Mouse (Mus musculus) neural tube, embryonic 11.5 days (tissue): ENCODE data around the gene Hnrnph3. TPM values are rescaled to one million over a fixed set of nuclear protein-coding genes. Genes with fewer than 3 reads are reported as not detected.

Experiments used
- ATAC-seq: fragments of 200-750 bp; cut with Nextera tagmentation; 2 replicates; pipeline ENCODE4 v1.8.0; 2017; ENCODE audit warnings: moderate number of reproducible peaks, mild to moderate bottlenecking, moderate TSS enrichment, moderate library complexity; ENCODE audit not compliant: insufficient read depth, low FRiP score, low TSS enrichment
- DNase-seq: peaks from one replicate; pipeline ENCODE4 v3.0.0-alpha.2; 2015; ENCODE audit warnings: low spot score
- H3K27ac ChIP-seq: fragments of 300-500 bp; sonication (generic); 2 replicates; pipeline ENCODE4 v1.5.1; 2014; ENCODE audit warnings: low read depth, mild to moderate bottlenecking, low read length
- H3K27me3 ChIP-seq: fragments of 300-500 bp; sonication (generic); 2 replicates; pipeline ENCODE4 v1.6.1; 2014; ENCODE audit warnings: mild to moderate bottlenecking, low read length, mixed read lengths; ENCODE audit not compliant: control insufficient read depth, insufficient read depth
- H3K36me3 ChIP-seq: fragments of 300-500 bp; sonication (generic); 2 replicates; pipeline ENCODE4 v1.6.1; 2014; ENCODE audit warnings: mild to moderate bottlenecking, low read length, moderate library complexity, mixed read lengths; ENCODE audit not compliant: control insufficient read depth, insufficient read depth
- H3K4me1 ChIP-seq: fragments of 300-500 bp; sonication (generic); 2 replicates; pipeline ENCODE4 v1.6.1; 2014; ENCODE audit warnings: low read length, mixed read lengths; ENCODE audit not compliant: control insufficient read depth, insufficient read depth
- H3K4me2 ChIP-seq: fragments of 300-500 bp; sonication (generic); 2 replicates; pipeline ENCODE4 v1.6.1; 2014; ENCODE audit warnings: low read depth, mild to moderate bottlenecking, moderate library complexity
- H3K4me3 ChIP-seq: fragments of 300-500 bp; sonication (generic); 2 replicates; pipeline ENCODE4 v1.5.1; 2014; ENCODE audit warnings: low read depth, low read length
- H3K9ac ChIP-seq: fragments of 300-500 bp; sonication (generic); 2 replicates; pipeline ENCODE4 v1.6.1; 2014; ENCODE audit warnings: mild to moderate bottlenecking, low read length
- H3K9me3 ChIP-seq: fragments of 300-500 bp; sonication (generic); 2 replicates; pipeline ENCODE4 v1.6.1; 2016; ENCODE audit warnings: low read length; ENCODE audit not compliant: control insufficient read depth
- WGBS: fragments of 180-500 bp; shearing (Covaris S2); extraction: QIAGEN DNeasy Blood & Tissue Kit; methylation state at CpG from one replicate; pipeline ENCODE4 v1.1.7; 2014; 5-methylcytosine and 5-hydroxymethylcytosine counted together
- polyA plus RNA-seq: library from polyadenylated mRNA; unstranded; fragments of >200 nt; fragmentation: Nextera tagmentation; extraction: Ambion mirVana; gene quantifications from 2 replicates; pipeline ENCODE4 v1.2.1, GENCODE M21; 2014

Gene Hnrnph3
- polyA plus RNA-seq, 1 experiment from 2014 or later = 159 TPM

GRCm38 (mm10) chr10:62984495-62984894 is 39.5 kb downstream of the Hnrnph3 start:
- ATAC-seq (no peak), DNase-seq (no peak)
- peaks cover 4% of the 10 kb centered on the region for H3K4me1 ChIP-seq
- no peaks in the 10 kb centered on the region for H3K36me3 ChIP-seq
- H3K27ac ChIP-seq = no peak overlapping the region
- no peaks in the 10 kb centered on the region for H3K27me3 ChIP-seq
- no peak overlapping the region for H3K4me3 ChIP-seq
- H3K9ac ChIP-seq = no peak overlapping the region
- WGBS = 95% methylated on average over 6 of the region's 6 CpGs
- no peak overlapping the region for H3K4me2 ChIP-seq
- no peaks in the 10 kb centered on the region for H3K9me3 ChIP-seq

- H3K4me2 ChIP-seq = no peak overlapping the region
- no peak overlapping the region for H3K4me3 ChIP-seq
- 93% methylated on average over 11 of the region's 11 CpGs for WGBS
- ATAC-seq (no peak), DNase-seq (no peak)
- H3K9me3 ChIP-seq = no peaks in the 10 kb centered on the region
- no peaks in the 10 kb centered on the region for H3K27me3 ChIP-seq
- H3K27ac ChIP-seq = no peak overlapping the region
- peaks cover 4% of the 10 kb centered on the region for H3K4me1 ChIP-seq
- H3K36me3 ChIP-seq = no peaks in the 10 kb centered on the region
- no peak overlapping the region for H3K9ac ChIP-seq
Measured at GRCm38 (mm10) chr10:62984072-62984471, 39.9 kb downstream of the Hnrnph3 start.

- Histone ChIP-seq H3K36me3 (no peaks in the 10 kb centered on the region), H3K9ac (peak within 1 kb of the TSS; percentile 89), H3K27me3 (no peaks in the 10 kb centered on the region), H3K4me2 (peak within 1 kb of the TSS; percentile 68), H3K4me3 (peak within 1 kb of the TSS; percentile 88), H3K4me1 (peaks cover 4% of the 10 kb centered on the region), H3K27ac (peak within 1 kb of the TSS; percentile 79), H3K9me3 (no peaks in the 10 kb centered on the region)
- ATAC-seq = peak; percentile 92
- peak; percentile 89 for DNase-seq
- 1% methylated on average over 53 of the region's 77 CpGs for WGBS
Measured at GRCm38 (mm10) chr10:62980039-62980954, 43.7 kb downstream of the Hnrnph3 start, which contains the start of gene Rufy2. Rufy2 (plus strand) TSS chr10:62980223.

- Histone ChIP-seq H3K9ac (peak overlapping the region; percentile 89), H3K9me3 (no peaks in the 10 kb centered on the region), H3K4me2 (peak overlapping the region; percentile 68), H3K4me1 (peaks cover 4% of the 10 kb centered on the region), H3K36me3 (no peaks in the 10 kb centered on the region), H3K4me3 (peak overlapping the region; percentile 88), H3K27me3 (no peaks in the 10 kb centered on the region), H3K27ac (no peak overlapping the region)
- 10% methylated on average over 10 of the region's 10 CpGs for WGBS
- ATAC-seq (no peak), DNase-seq (no peak)
Measured at GRCm38 (mm10) chr10:62979667-62980038, 44.4 kb downstream of the Hnrnph3 start.

GRCm38 (mm10) chr10:62971821-62972220 is 52.2 kb downstream of the Hnrnph3 start:
- H3K9ac ChIP-seq = no peak overlapping the region
- DNase-seq (peak; percentile 15), ATAC-seq (no peak)
- H3K27ac ChIP-seq = no peak overlapping the region
- H3K4me3 ChIP-seq = no peak overlapping the region
- H3K27me3 ChIP-seq = no peaks in the 10 kb centered on the region
- peaks cover 8% of the 10 kb centered on the region for H3K36me3 ChIP-seq
- WGBS = 76% methylated on average over 16 of the region's 16 CpGs
- no peaks in the 10 kb centered on the region for H3K9me3 ChIP-seq
- no peaks in the 10 kb centered on the region for H3K4me1 ChIP-seq
- no peak overlapping the region for H3K4me2 ChIP-seq

GRCm38 (mm10) chr10:62966291-62966690 is 57.7 kb downstream of the Hnrnph3 start:
- Histone ChIP-seq H3K27ac (no peak overlapping the region), H3K27me3 (no peaks in the 10 kb centered on the region), H3K36me3 (peaks cover 19% of the 10 kb centered on the region), H3K9me3 (no peaks in the 10 kb centered on the region), H3K9ac (no peak overlapping the region), H3K4me1 (no peaks in the 10 kb centered on the region), H3K4me3 (no peak overlapping the region), H3K4me2 (no peak overlapping the region)
- WGBS = 96% methylated on average over 15 of the region's 15 CpGs
- DNase-seq (no peak), ATAC-seq (no peak)

GRCm38 (mm10) chr10:62965796-62966195 is 58.2 kb downstream of the Hnrnph3 start:
- H3K4me1 ChIP-seq = no peaks in the 10 kb centered on the region
- no peak for DNase-seq
- no peaks in the 10 kb centered on the region for H3K9me3 ChIP-seq
- WGBS = 95% methylated on average over 11 of the region's 11 CpGs
- H3K27ac ChIP-seq = no peak overlapping the region
- H3K4me2 ChIP-seq = no peak overlapping the region
- H3K27me3 ChIP-seq = no peaks in the 10 kb centered on the region
- peaks cover 17% of the 10 kb centered on the region for H3K36me3 ChIP-seq
- no peak overlapping the region for H3K9ac ChIP-seq
- ATAC-seq = no peak
- no peak overlapping the region for H3K4me3 ChIP-seq
